Comparison of ENCODE assay signal across 10 mouse cellular contexts in genomic region chr15:101497181-101497580, GRCm38 (mm10). TPM values are rescaled to one million over a fixed set of nuclear protein-coding genes. Genes with fewer than 3 reads are reported as not detected.
DNase-seq lines count a peak whose midpoint lies in the region; ATAC-seq and TF ChIP-seq lines count a peak whose summit lies in the region.
"Had no signal": no experiment of that assay in that cellular context is flagged by ENCODE, and none has a peak within 500 bp of the region (broad histone marks: within the 10 kb centered on the region; RNA-seq: fewer than 3 reads in every experiment).

No protein-coding gene starts in this region.

- H3K4me3 ChIP-seq in hindbrain, postnatal 0 days (ENCODE audit: low read length): no peak overlapping the region
- H3K4me3 ChIP-seq in hindbrain, embryonic 13.5 days: no peak overlapping the region
- H3K4me3 ChIP-seq in C2C12 (ENCODE audit: insufficient read depth, poor library complexity, severe bottlenecking): no peak overlapping the region
- H3K4me3 ChIP-seq in heart, postnatal 0 days (ENCODE audit: low read depth, low read length): no peak overlapping the region
- no peak overlapping the region for H3K4me3 ChIP-seq in forebrain, embryonic 13.5 days
- H3K4me3 ChIP-seq: liver, embryonic 13.5 days; stomach, embryonic 15.5 days had no signal

- no peak overlapping the region for H3ac ChIP-seq in C2C12 (ENCODE audit: control insufficient read depth, insufficient read length, low read depth)

- no peaks in the 10 kb centered on the region for H3K27me3 ChIP-seq in hindbrain, postnatal 0 days (ENCODE audit: insufficient read depth, low read length)
- H3K27me3 ChIP-seq in hindbrain, embryonic 13.5 days: no peaks in the 10 kb centered on the region
- peaks cover 33% of the 10 kb centered on the region for H3K27me3 ChIP-seq in C2C12 (ENCODE audit: control insufficient read depth, insufficient read depth, insufficient read length)
- no peaks in the 10 kb centered on the region for H3K27me3 ChIP-seq in heart, postnatal 0 days (ENCODE audit: control insufficient read depth, insufficient read depth, low read length)
- H3K27me3 ChIP-seq in forebrain, embryonic 13.5 days: no peaks in the 10 kb centered on the region
- H3K27me3 ChIP-seq: liver, embryonic 13.5 days; stomach, embryonic 15.5 days had no signal

- no peaks in the 10 kb centered on the region for H3K79me2 ChIP-seq in C2C12 (ENCODE audit: control insufficient read depth, insufficient read depth)

- no peak overlapping the region for H3K4me2 ChIP-seq in hindbrain, postnatal 0 days (ENCODE audit: low read depth, low read length)
- H3K4me2 ChIP-seq in hindbrain, embryonic 13.5 days: no peak overlapping the region
- H3K4me2 ChIP-seq in heart, postnatal 0 days (ENCODE audit: low read depth, low read length): no peak overlapping the region
- no peak overlapping the region for H3K4me2 ChIP-seq in forebrain, embryonic 13.5 days
- H3K4me2 ChIP-seq: liver, embryonic 13.5 days; stomach, embryonic 15.5 days had no signal

- ATAC-seq in hindbrain, postnatal 0 days: no peak; the same call in 1 of the 2 replicates
- no peak for ATAC-seq in hindbrain, embryonic 13.5 days (ENCODE audit: low FRiP score)
- no peak for ATAC-seq in heart, postnatal 0 days (ENCODE audit: insufficient read depth, low read depth)
- no peak for ATAC-seq in inflammation-experienced regulatory T-cells, adult 6 months
- ATAC-seq in forebrain, embryonic 13.5 days: no peak

- 77% methylated on average over 2 of the region's 2 CpGs for WGBS in hindbrain, postnatal 0 days
- 83% methylated on average over 2 of the region's 2 CpGs for WGBS in hindbrain, embryonic 13.5 days
- WGBS in heart, postnatal 0 days: 57% methylated on average over 2 of the region's 2 CpGs
- WGBS in forebrain, embryonic 13.5 days: 68% methylated on average over 2 of the region's 2 CpGs

- no peak for TF ChIP-seq EP300 in heart, postnatal 0 days (IDR thresholded peaks at IDR 0.05; ENCODE audit: low read depth)

- DNase-seq in hindbrain, postnatal 0 days (ENCODE audit: low spot score): peak; percentile 40
- DNase-seq in ZHBTc4 (ENCODE audit: low read depth, low spot score): peak; percentile 61
- peak; percentile 29 for DNase-seq in heart, postnatal 0 days (ENCODE audit: low spot score)
- DNase-seq in retina, adult 2 months (ENCODE audit: low read depth, low spot score): peak; percentile 15
- DNase-seq: liver, embryonic 13.5 days had no signal

- TF ChIP-seq CTCF in hindbrain, postnatal 0 days (IDR thresholded peaks at IDR 0.05; ENCODE audit: low read depth): peak; percentile 53
- peak; percentile 50 for TF ChIP-seq CTCF in C2C12 (IDR thresholded peaks at IDR 0.05; ENCODE audit: control insufficient read depth, insufficient read depth, insufficient read length)
- TF ChIP-seq CTCF in heart, postnatal 0 days (IDR thresholded peaks at IDR 0.05; ENCODE audit: low read depth): peak; percentile 57

- H3K9me3 ChIP-seq in hindbrain, postnatal 0 days (ENCODE audit: low read length): no peaks in the 10 kb centered on the region
- no peaks in the 10 kb centered on the region for H3K9me3 ChIP-seq in hindbrain, embryonic 13.5 days
- H3K9me3 ChIP-seq in heart, postnatal 0 days (replicated peaks; ENCODE audit: control insufficient read depth, low read length): no peaks in the 10 kb centered on the region
- no peaks in the 10 kb centered on the region for H3K9me3 ChIP-seq in forebrain, embryonic 13.5 days (replicated peaks)
- H3K9me3 ChIP-seq: liver, embryonic 13.5 days; stomach, embryonic 15.5 days had no signal

- H3K4me1 ChIP-seq in hindbrain, postnatal 0 days (ENCODE audit: insufficient read depth, low read length): no peaks in the 10 kb centered on the region
- no peaks in the 10 kb centered on the region for H3K4me1 ChIP-seq in hindbrain, embryonic 13.5 days (replicated peaks)
- H3K4me1 ChIP-seq in heart, postnatal 0 days (ENCODE audit: control insufficient read depth, insufficient read depth): peaks cover 5% of the 10 kb centered on the region
- H3K4me1 ChIP-seq in forebrain, embryonic 13.5 days: no peaks in the 10 kb centered on the region
- H3K4me1 ChIP-seq: liver, embryonic 13.5 days had no signal

- H3K9ac ChIP-seq in hindbrain, postnatal 0 days (replicated peaks; ENCODE audit: low read length): no peak overlapping the region
- no peak overlapping the region for H3K9ac ChIP-seq in hindbrain, embryonic 13.5 days
- no peak overlapping the region for H3K9ac ChIP-seq in heart, postnatal 0 days (replicated peaks; ENCODE audit: low read depth, low read length)
- H3K9ac ChIP-seq in forebrain, embryonic 13.5 days: no peak overlapping the region
- H3K9ac ChIP-seq: liver, embryonic 13.5 days; stomach, embryonic 15.5 days had no signal

- no peaks in the 10 kb centered on the region for H3K36me3 ChIP-seq in hindbrain, postnatal 0 days (ENCODE audit: insufficient read depth, low read length)
- H3K36me3 ChIP-seq in hindbrain, embryonic 13.5 days: no peaks in the 10 kb centered on the region
- H3K36me3 ChIP-seq in C2C12 (ENCODE audit: control insufficient read depth, insufficient read depth): no peaks in the 10 kb centered on the region
- no peaks in the 10 kb centered on the region for H3K36me3 ChIP-seq in heart, postnatal 0 days (replicated peaks; ENCODE audit: control insufficient read depth, insufficient read depth, low read length)
- H3K36me3 ChIP-seq in forebrain, embryonic 13.5 days (ENCODE audit: poor library complexity, severe bottlenecking): no peaks in the 10 kb centered on the region
- H3K36me3 ChIP-seq: liver, embryonic 13.5 days; stomach, embryonic 15.5 days had no signal

- no peaks in the 10 kb centered on the region for H3K79me3 ChIP-seq in C2C12 (ENCODE audit: low read depth)

- no peak overlapping the region for H3K27ac ChIP-seq in hindbrain, postnatal 0 days
- H3K27ac ChIP-seq in hindbrain, embryonic 13.5 days: no peak overlapping the region
- H3K27ac ChIP-seq in heart, postnatal 0 days (ENCODE audit: low read depth): no peak overlapping the region
- no peak overlapping the region for H3K27ac ChIP-seq in forebrain, embryonic 13.5 days
- H3K27ac ChIP-seq: liver, embryonic 13.5 days; stomach, embryonic 15.5 days had no signal

RNA-seq across cellular contexts. Expression of gene Krt83, which starts 5.9 kb away (rescaled TPM):
- not detected in 2 replicates for total RNA-seq in hindbrain, postnatal 0 days (2014; rRNA removed)
- not detected in 2 replicates for polyA plus RNA-seq in hindbrain, postnatal 0 days (2015; fragmentation: Nextera tagmentation; extraction: Ambion mirVana)
- not detected in 2 replicates for polyA plus RNA-seq in hindbrain, embryonic 13.5 days (2015; fragmentation: Nextera tagmentation; extraction: Ambion mirVana)
- polyA plus RNA-seq in C2C12 (2012; fragmentation: generic; extraction: Trizol): not detected
- total RNA-seq in heart, postnatal 0 days (2014; rRNA removed; ENCODE audit: low replicate concordance): not detected in 2 replicates
- polyA plus RNA-seq in heart, postnatal 0 days (2015; fragmentation: Nextera tagmentation; extraction: Ambion mirVana): not detected in 2 replicates
- 10 to 100 TPM in 2 of 3 experiments, 1 to 10 TPM in 1; 5.2 to 26.1 (median 13.0) TPM for polyA plus RNA-seq in inflammation-experienced regulatory T-cells, adult 6 months (2017; shearing (Covaris generic))
- polyA plus RNA-seq in forebrain, embryonic 13.5 days (2015; fragmentation: Nextera tagmentation; extraction: Ambion mirVana): not detected in 2 replicates
- polyA plus RNA-seq: liver, embryonic 13.5 days had no signal

RNA-seq across cellular contexts. Expression of gene Gm49425, which starts 19.9 kb away (rescaled TPM):
- not detected in 2 replicates for total RNA-seq in hindbrain, postnatal 0 days (2014; rRNA removed)
- not detected in 2 replicates for polyA plus RNA-seq in hindbrain, postnatal 0 days (2015; fragmentation: Nextera tagmentation; extraction: Ambion mirVana)
- polyA plus RNA-seq in hindbrain, embryonic 13.5 days (2015; fragmentation: Nextera tagmentation; extraction: Ambion mirVana): not detected in 2 replicates
- not detected for polyA plus RNA-seq in C2C12 (2012; fragmentation: generic; extraction: Trizol)
- total RNA-seq in heart, postnatal 0 days (2014; rRNA removed; ENCODE audit: low replicate concordance): not detected in 2 replicates
- not detected in 2 replicates for polyA plus RNA-seq in heart, postnatal 0 days (2015; fragmentation: Nextera tagmentation; extraction: Ambion mirVana)
- not detected for polyA plus RNA-seq in inflammation-experienced regulatory T-cells, adult 6 months (2017; shearing (Covaris generic))
- polyA plus RNA-seq in forebrain, embryonic 13.5 days (2015; fragmentation: Nextera tagmentation; extraction: Ambion mirVana): not detected in 2 replicates
- polyA plus RNA-seq: liver, embryonic 13.5 days; stomach, embryonic 15.5 days had no signal

RNA-seq across cellular contexts. Expression of gene Krt86, which starts 23.9 kb away (rescaled TPM):
- 0.05 TPM in 1 of 2 replicates, not detected in the other for total RNA-seq in hindbrain, postnatal 0 days (2014; rRNA removed)
- 0.26 and 0.34 TPM in 2 replicates for polyA plus RNA-seq in hindbrain, postnatal 0 days (2015; fragmentation: Nextera tagmentation; extraction: Ambion mirVana)
- polyA plus RNA-seq in hindbrain, embryonic 13.5 days (2015; fragmentation: Nextera tagmentation; extraction: Ambion mirVana): not detected in 2 replicates
- polyA plus RNA-seq in C2C12 (2012; fragmentation: generic; extraction: Trizol): not detected
- not detected in 2 replicates for total RNA-seq in heart, postnatal 0 days (2014; rRNA removed; ENCODE audit: low replicate concordance)
- polyA plus RNA-seq in heart, postnatal 0 days (2015; fragmentation: Nextera tagmentation; extraction: Ambion mirVana): not detected in 2 replicates
- polyA plus RNA-seq in inflammation-experienced regulatory T-cells, adult 6 months (2017; shearing (Covaris generic)): under 1 TPM in 1 of 3 experiments, not detected in 2; 0.21 TPM
- not detected in 2 replicates for polyA plus RNA-seq in forebrain, embryonic 13.5 days (2015; fragmentation: Nextera tagmentation; extraction: Ambion mirVana)
- polyA plus RNA-seq: liver, embryonic 13.5 days; stomach, embryonic 15.5 days had no signal

RNA-seq across cellular contexts. Expression of gene Krt81, which starts 33.6 kb away (rescaled TPM):
- not detected in 2 replicates for total RNA-seq in hindbrain, postnatal 0 days (2014; rRNA removed)
- 0.09 TPM in 1 of 2 replicates, not detected in the other for polyA plus RNA-seq in hindbrain, postnatal 0 days (2015; fragmentation: Nextera tagmentation; extraction: Ambion mirVana)
- not detected in 2 replicates for polyA plus RNA-seq in hindbrain, embryonic 13.5 days (2015; fragmentation: Nextera tagmentation; extraction: Ambion mirVana)
- not detected for polyA plus RNA-seq in C2C12 (2012; fragmentation: generic; extraction: Trizol)
- total RNA-seq in heart, postnatal 0 days (2014; rRNA removed; ENCODE audit: low replicate concordance): not detected in 2 replicates
- not detected in 2 replicates for polyA plus RNA-seq in heart, postnatal 0 days (2015; fragmentation: Nextera tagmentation; extraction: Ambion mirVana)
- polyA plus RNA-seq in inflammation-experienced regulatory T-cells, adult 6 months (2017; shearing (Covaris generic)): not detected
- polyA plus RNA-seq in forebrain, embryonic 13.5 days (2015; fragmentation: Nextera tagmentation; extraction: Ambion mirVana): not detected in 2 replicates
- polyA plus RNA-seq: liver, embryonic 13.5 days; stomach, embryonic 15.5 days had no signal

RNA-seq across cellular contexts. Expression of gene Krt84, which starts 35.4 kb away (rescaled TPM):
- total RNA-seq in hindbrain, postnatal 0 days (2014; rRNA removed): not detected in 2 replicates
- not detected in 2 replicates for polyA plus RNA-seq in hindbrain, postnatal 0 days (2015; fragmentation: Nextera tagmentation; extraction: Ambion mirVana)
- 0.16 TPM in 1 of 2 replicates, not detected in the other for polyA plus RNA-seq in hindbrain, embryonic 13.5 days (2015; fragmentation: Nextera tagmentation; extraction: Ambion mirVana)
- polyA plus RNA-seq in C2C12 (2012; fragmentation: generic; extraction: Trizol): not detected
- not detected in 2 replicates for total RNA-seq in heart, postnatal 0 days (2014; rRNA removed; ENCODE audit: low replicate concordance)
- polyA plus RNA-seq in heart, postnatal 0 days (2015; fragmentation: Nextera tagmentation; extraction: Ambion mirVana): not detected in 2 replicates
- polyA plus RNA-seq in inflammation-experienced regulatory T-cells, adult 6 months (2017; shearing (Covaris generic)): not detected
- polyA plus RNA-seq in forebrain, embryonic 13.5 days (2015; fragmentation: Nextera tagmentation; extraction: Ambion mirVana): not detected in 2 replicates
- polyA plus RNA-seq: liver, embryonic 13.5 days; stomach, embryonic 15.5 days had no signal
